Mouse (Mus musculus): Measurements from ENCODE around the gene Fuca2. TPM values are rescaled to one million over a fixed set of nuclear protein-coding genes. Genes with fewer than 3 reads are reported as not detected.
"Not testable (repeated sequence)": the region's sequence is repeated elsewhere in the genome, so short reads cannot be mapped to it uniquely, and the experiment has no call there.

Fuca2 gene
- 45.1 and 54.2 TPM in 2 replicates for polyA plus RNA-seq (2014; fragmentation: Nextera tagmentation; extraction: Ambion mirVana)

DNA sequence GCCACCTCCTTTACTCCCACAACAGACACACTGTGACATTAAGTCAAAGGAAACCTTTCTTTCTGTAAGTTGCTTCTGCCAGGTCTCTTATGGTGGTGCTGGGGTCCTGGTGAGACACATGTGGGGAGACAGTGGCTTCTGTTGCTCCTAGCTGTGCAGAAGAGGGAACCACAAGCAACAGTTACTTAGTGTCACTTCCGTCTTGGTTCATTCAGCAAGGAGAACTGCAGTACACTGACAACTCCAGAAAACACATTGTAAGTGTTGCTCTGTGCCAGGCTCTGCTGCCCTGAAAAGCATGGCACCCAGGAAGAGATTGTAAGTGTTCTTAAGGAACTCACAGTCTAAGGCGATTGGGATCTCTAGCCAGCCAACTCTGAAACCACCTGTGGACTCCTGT lies at the start of gene Fuca2:
Fuca2 (plus strand) TSS at position 210 of the 400 bp plus-strand sequence.
- DNase-seq (ENCODE audit: low spot score) (no peak), ATAC-seq (ENCODE audit: low FRiP score) (no peak)
- WGBS = 90% methylated on average over 2 of the region's 2 CpGs
- H3K27me3 ChIP-seq (ENCODE audit: control insufficient read depth, insufficient read depth, low read length) = no peaks in the 10 kb centered on the region
- no peaks in the 10 kb centered on the region for H3K36me3 ChIP-seq (replicated peaks; ENCODE audit: control insufficient read depth, insufficient read depth)
- H3K4me3 ChIP-seq (replicated peaks; ENCODE audit: low read length) = no peak within 1 kb of the TSS
- 0 out of 2 replicates have a peak within 1 kb of the TSS, but pooled peaks have one; percentile 71 for H3K4me2 ChIP-seq (replicated peaks)
- H3K9ac ChIP-seq = no peak within 1 kb of the TSS
- no peaks in the 10 kb centered on the region for H3K4me1 ChIP-seq (replicated peaks; ENCODE audit: control insufficient read depth, insufficient read depth, low read length)
- H3K9me3 ChIP-seq (ENCODE audit: control insufficient read depth, low read length) = no peaks in the 10 kb centered on the region
- no peak within 1 kb of the TSS for H3K27ac ChIP-seq

DNA sequence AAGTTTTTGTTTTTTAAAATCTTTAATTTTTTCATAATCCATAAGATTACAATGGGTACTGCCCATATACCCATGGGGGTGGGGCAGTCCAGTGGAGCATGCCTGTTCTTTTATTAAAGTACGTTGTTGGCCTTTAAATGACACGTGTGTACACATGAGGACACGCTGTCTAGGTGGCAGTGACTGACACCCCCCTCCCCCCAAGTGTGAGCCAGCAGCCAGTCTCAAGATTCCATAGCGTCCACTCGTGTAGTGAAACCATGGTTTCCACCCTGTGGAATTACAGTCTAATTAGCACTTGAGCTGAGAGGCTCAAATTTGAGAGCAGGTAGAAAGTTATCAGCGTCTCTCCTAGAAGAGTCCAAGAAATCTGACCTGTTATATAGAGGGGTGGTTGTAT lies 47.7 kb upstream of the Fuca2 start:
- WGBS = 77% methylated on average over 6 of the region's 6 CpGs
- no peak for ATAC-seq (ENCODE audit: low FRiP score)

DNA sequence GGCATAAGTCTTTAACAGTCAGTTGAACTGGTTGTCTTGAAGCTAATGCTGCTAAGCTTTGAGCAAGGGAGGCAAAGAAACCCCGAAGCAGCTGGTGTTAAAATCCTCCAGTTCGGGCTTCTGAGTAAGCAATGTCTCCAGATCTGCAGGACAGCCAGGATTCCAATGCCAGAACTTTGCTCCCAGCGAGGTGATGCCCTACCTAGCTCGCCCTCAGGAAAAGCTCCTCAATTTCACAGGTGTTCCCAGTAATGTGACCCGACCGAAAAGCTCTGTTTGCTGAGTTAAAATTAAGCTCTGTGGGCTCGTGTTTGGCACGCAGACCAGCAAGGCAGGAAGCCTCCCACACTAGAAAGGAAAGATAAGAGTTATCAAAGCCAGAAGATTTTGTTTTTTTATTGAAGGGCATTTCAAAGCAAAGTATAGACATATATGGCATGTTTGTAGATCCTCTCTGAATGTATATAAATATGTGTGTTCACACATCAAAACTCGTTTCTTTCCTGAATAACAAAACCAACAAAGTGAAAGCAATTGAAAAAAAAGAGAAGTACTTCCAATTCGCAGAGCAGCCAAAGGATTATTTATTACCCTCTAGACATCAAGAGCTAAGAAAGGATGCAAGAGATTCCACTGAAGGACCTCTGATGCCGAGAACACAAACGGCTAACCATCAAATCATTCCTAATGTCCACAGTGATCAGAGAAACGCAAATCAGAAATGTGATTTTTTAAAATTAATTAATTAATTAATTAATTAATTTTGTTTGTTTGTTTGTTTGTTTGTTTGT lies 45.9 kb upstream of the Fuca2 start:
- no peak overlapping the region for H3K4me2 ChIP-seq (replicated peaks)
- H3K4me1 ChIP-seq (replicated peaks; ENCODE audit: control insufficient read depth, insufficient read depth, low read length) = no peaks in the 10 kb centered on the region
- no peaks in the 10 kb centered on the region for H3K36me3 ChIP-seq (replicated peaks; ENCODE audit: control insufficient read depth, insufficient read depth)
- no peak for ATAC-seq (ENCODE audit: low FRiP score)
- 90% methylated on average over 13 of the region's 13 CpGs for WGBS
- no peak for DNase-seq (ENCODE audit: low spot score)
- H3K4me3 ChIP-seq (replicated peaks; ENCODE audit: low read length) = no peak overlapping the region
- H3K27me3 ChIP-seq (ENCODE audit: control insufficient read depth, insufficient read depth, low read length) = no peaks in the 10 kb centered on the region
- H3K9me3 ChIP-seq (ENCODE audit: control insufficient read depth, low read length) = no peaks in the 10 kb centered on the region
- H3K9ac ChIP-seq = no peak overlapping the region
- no peak overlapping the region for H3K27ac ChIP-seq

More for the DNA sequence above, 47.7 kb upstream of the Fuca2 start:
- no peak for DNase-seq (ENCODE audit: low spot score)
- Histone ChIP-seq H3K27me3 (ENCODE audit: control insufficient read depth, insufficient read depth, low read length) (no peaks in the 10 kb centered on the region), H3K9me3 (ENCODE audit: control insufficient read depth, low read length) (no peaks in the 10 kb centered on the region), H3K4me3 (replicated peaks; ENCODE audit: low read length) (no peak overlapping the region), H3K4me1 (replicated peaks; ENCODE audit: control insufficient read depth, insufficient read depth, low read length) (no peaks in the 10 kb centered on the region), H3K27ac (no peak overlapping the region), H3K9ac (no peak overlapping the region), H3K4me2 (replicated peaks) (no peak overlapping the region), H3K36me3 (replicated peaks; ENCODE audit: control insufficient read depth, insufficient read depth) (no peaks in the 10 kb centered on the region)

DNA sequence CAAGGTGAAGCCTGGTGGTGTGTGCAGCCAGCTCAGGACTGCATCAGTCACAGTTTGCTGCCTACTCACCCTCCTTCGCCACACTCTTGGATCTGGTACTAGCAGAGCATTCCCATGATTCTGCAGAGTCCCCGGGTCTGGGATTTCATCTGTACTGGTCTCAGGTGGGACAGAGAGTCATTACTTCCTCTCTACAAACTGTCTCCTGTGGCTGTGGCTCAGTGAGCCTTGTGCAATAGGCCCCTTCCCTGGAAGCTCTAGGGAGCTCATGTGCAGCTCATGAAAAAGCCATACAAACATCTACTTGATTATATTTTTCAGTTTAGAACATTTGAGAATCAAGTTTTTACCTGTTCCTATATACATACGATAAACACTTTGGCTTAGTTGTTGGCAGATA lies 35.0 kb upstream of the Fuca2 start:
- not testable (repeated sequence) for ATAC-seq (ENCODE audit: low FRiP score)

DNA sequence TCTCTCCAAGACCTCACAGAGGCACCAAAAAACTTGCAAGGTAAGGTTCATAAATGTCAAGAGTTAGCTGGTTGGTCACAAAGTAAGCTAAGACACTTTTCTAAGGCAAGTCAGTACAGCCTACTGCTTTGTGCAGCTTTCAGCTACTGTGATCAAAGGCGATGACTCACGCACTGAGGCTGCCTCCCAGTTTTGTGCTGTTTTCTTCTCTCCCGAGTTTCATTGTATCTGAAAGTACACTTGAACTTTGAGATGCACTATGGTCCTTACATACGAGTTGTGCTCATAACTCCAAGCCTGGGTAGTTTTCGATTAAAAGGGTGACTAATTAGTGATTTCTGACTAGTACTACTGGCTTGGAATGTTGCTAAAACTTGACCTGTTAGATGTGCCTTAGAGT lies 32.4 kb upstream of the Fuca2 start:
- no peak for ATAC-seq (ENCODE audit: low FRiP score)
- Histone ChIP-seq H3K27me3 (ENCODE audit: control insufficient read depth, insufficient read depth, low read length) (no peaks in the 10 kb centered on the region; the same call in 1 of the 2 replicates), H3K4me1 (replicated peaks; ENCODE audit: control insufficient read depth, insufficient read depth, low read length) (no peaks in the 10 kb centered on the region), H3K36me3 (replicated peaks; ENCODE audit: control insufficient read depth, insufficient read depth) (no peaks in the 10 kb centered on the region), H3K4me2 (replicated peaks) (no peak overlapping the region), H3K4me3 (replicated peaks; ENCODE audit: low read length) (no peak overlapping the region), H3K9ac (no peak overlapping the region), H3K27ac (no peak overlapping the region), H3K9me3 (ENCODE audit: control insufficient read depth, low read length) (no peaks in the 10 kb centered on the region)
- DNase-seq (ENCODE audit: low spot score) = no peak
- WGBS = 71% methylated on average over 5 of the region's 5 CpGs

More for the DNA sequence above, 35.0 kb upstream of the Fuca2 start:
- not testable (repeated sequence) for H3K9ac ChIP-seq; H3K4me1 ChIP-seq (replicated peaks; ENCODE audit: control insufficient read depth, insufficient read depth, low read length); H3K9me3 ChIP-seq (ENCODE audit: control insufficient read depth, low read length); H3K27ac ChIP-seq; H3K36me3 ChIP-seq (replicated peaks; ENCODE audit: control insufficient read depth, insufficient read depth); H3K27me3 ChIP-seq (ENCODE audit: control insufficient read depth, insufficient read depth, low read length); H3K4me3 ChIP-seq (replicated peaks; ENCODE audit: low read length); DNase-seq (ENCODE audit: low spot score); H3K4me2 ChIP-seq (replicated peaks)
- WGBS = 90% methylated on average over 3 of the region's 3 CpGs

DNA sequence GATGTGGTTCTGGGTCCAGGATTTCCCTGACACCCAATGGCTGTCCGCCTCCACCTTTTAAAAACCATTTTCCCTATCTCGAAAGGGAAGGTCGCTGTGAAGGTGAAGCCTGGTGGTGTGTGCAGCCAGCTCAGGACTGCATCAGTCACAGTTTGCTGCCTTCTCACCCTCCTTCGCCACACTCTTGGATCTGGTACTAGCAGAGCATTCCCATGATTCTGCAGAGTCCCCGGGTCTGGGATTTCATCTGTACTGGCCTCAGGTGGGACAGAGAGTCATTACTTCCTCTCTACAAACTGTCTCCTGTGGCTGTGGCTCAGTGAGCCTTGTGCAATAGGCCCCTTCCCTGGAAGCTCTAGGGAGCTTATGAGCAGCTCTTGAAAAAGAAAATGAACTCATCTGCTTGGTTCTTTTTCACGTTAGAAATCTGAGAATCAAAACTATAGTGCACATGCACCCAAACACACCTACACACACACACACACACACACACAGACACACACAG lies 31.3 kb upstream of the Fuca2 start:
- 85% methylated on average over 6 of the region's 6 CpGs for WGBS
- H3K9me3 ChIP-seq (ENCODE audit: control insufficient read depth, low read length); H3K4me2 ChIP-seq (replicated peaks); H3K36me3 ChIP-seq (replicated peaks; ENCODE audit: control insufficient read depth, insufficient read depth); ATAC-seq (ENCODE audit: low FRiP score); DNase-seq (ENCODE audit: low spot score); H3K4me1 ChIP-seq (replicated peaks; ENCODE audit: control insufficient read depth, insufficient read depth, low read length); H3K9ac ChIP-seq; H3K4me3 ChIP-seq (replicated peaks; ENCODE audit: low read length); H3K27ac ChIP-seq: not testable (repeated sequence)
- peaks cover 11% of the 10 kb centered on the region for H3K27me3 ChIP-seq (ENCODE audit: control insufficient read depth, insufficient read depth, low read length)

DNA sequence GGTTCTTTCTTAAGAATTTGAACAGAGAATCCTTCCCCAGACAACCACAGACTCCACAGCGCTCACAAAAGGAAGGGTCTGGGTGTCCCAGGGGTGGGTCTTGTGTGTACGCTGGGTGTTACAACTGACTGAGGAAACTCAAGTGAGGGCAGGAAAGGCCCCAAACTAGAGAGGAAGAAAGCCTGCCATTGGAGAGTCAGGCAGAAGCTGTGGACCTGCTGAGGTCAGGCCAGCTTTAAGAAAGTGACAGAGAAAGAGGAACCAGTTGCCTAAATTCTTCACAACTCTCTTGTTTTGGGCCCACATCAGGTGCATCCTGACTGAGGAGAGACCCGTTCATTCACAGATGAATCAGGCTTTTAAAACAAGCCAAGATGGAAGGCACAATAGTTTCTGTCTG lies 29.1 kb upstream of the Fuca2 start:
- WGBS = 93% methylated on average over 3 of the region's 3 CpGs
- no peak for DNase-seq (ENCODE audit: low spot score)
- Histone ChIP-seq H3K27ac (no peak overlapping the region), H3K4me3 (replicated peaks; ENCODE audit: low read length) (no peak overlapping the region), H3K9ac (no peak overlapping the region), H3K4me1 (replicated peaks; ENCODE audit: control insufficient read depth, insufficient read depth, low read length) (0 out of 2 replicates have a peak, but pooled peaks cover 4% of the 10 kb centered on the region), H3K27me3 (ENCODE audit: control insufficient read depth, insufficient read depth, low read length) (peaks cover 27% of the 10 kb centered on the region), H3K36me3 (replicated peaks; ENCODE audit: control insufficient read depth, insufficient read depth) (no peaks in the 10 kb centered on the region), H3K9me3 (ENCODE audit: control insufficient read depth, low read length) (no peaks in the 10 kb centered on the region), H3K4me2 (replicated peaks) (no peak overlapping the region)
- no peak for ATAC-seq (ENCODE audit: low FRiP score)

DNA sequence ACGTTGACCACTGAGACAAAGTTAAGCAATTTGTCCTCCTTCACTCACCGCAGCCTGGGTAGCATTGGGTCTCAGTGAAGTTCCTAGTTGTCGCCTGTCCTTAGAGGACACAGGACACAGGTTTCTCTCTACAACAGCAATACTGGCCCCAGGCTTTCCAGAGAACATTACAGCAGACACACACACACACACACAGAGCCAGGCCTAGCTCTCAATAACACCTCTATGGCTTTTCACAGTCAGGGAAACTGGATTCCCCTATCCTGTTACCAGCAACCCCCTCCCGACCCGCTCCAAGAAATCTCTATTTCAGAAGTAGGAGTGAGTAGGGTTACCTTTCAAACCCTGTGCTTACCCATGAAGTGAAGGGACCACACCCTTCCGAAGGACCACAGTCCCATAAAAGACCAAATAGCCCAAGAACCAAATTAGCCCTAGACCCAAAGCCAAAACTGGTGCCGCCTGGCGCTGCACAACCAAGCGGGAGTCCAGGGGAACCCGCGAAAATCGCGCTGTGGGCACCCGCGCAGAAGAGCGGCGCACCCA lies 26.0 kb upstream of the Fuca2 start:
- no peak for ATAC-seq (ENCODE audit: low FRiP score)
- Histone ChIP-seq H3K4me2 (replicated peaks) (peak overlapping the region; percentile 100), H3K27me3 (ENCODE audit: control insufficient read depth, insufficient read depth, low read length) (peaks cover 40% of the 10 kb centered on the region), H3K9me3 (ENCODE audit: control insufficient read depth, low read length) (no peaks in the 10 kb centered on the region), H3K4me1 (replicated peaks; ENCODE audit: control insufficient read depth, insufficient read depth, low read length) (0 out of 2 replicates have a peak, but pooled peaks cover 4% of the 10 kb centered on the region), H3K27ac (no peak overlapping the region), H3K36me3 (replicated peaks; ENCODE audit: control insufficient read depth, insufficient read depth) (no peaks in the 10 kb centered on the region), H3K9ac (peak overlapping the region; percentile 69), H3K4me3 (replicated peaks; ENCODE audit: low read length) (peak overlapping the region; percentile 73)
- 15% methylated on average over 17 of the region's 17 CpGs for WGBS
- DNase-seq (ENCODE audit: low spot score) = no peak

DNA sequence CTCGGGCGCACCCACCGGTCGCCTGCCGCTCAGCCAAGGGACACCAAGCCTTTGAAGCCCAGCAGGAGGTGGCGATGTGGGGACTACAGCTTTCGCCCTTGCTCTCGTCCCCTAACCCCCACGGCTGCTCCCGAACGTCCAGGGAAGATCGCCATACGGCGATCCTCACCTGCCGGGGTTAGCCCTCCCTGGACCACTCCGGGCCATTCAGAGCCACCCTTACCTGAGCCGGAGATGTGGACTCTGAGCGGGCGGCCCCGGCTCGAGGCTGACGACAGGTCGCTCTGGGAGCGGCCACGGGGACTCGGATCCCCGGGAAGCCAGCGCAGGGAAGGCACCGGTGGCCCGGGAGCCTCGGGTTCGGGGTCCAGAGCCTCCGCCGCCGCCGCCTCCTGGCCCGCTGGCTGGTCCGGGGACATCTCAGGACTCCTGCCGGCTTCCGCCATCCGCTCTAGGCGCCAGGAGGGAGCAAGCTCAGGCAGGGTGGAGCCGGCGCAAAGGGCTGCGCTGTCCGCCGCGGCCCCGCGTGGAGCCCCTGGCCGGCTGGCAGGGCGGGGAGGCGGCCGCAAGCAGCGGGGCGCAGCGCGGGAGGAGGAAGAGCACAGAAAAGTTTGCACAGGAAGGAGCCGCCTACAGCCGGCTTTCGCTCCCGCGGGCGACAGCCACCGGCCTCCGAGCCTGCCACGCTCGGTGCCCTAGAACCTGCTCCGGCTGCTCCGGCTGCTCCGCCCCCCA lies 25.3 kb upstream of the Fuca2 start, which contains the start of gene Phactr2:
Phactr2 (minus strand) TSS at position 580 of the 735 bp plus-strand sequence.
- 0 out of 2 replicates have a peak, but pooled peaks cover 4% of the 10 kb centered on the region for H3K4me1 ChIP-seq (replicated peaks; ENCODE audit: control insufficient read depth, insufficient read depth, low read length)
- ATAC-seq (ENCODE audit: low FRiP score) = peak; percentile 81
- no peaks in the 10 kb centered on the region for H3K36me3 ChIP-seq (replicated peaks; ENCODE audit: control insufficient read depth, insufficient read depth)
- peak within 1 kb of the TSS; percentile 73 for H3K4me3 ChIP-seq (replicated peaks; ENCODE audit: low read length)
- peak within 1 kb of the TSS; percentile 100 for H3K4me2 ChIP-seq (replicated peaks)
- DNase-seq (ENCODE audit: low spot score) = peak; percentile 37
- no peaks in the 10 kb centered on the region for H3K9me3 ChIP-seq (ENCODE audit: control insufficient read depth, low read length)
- H3K27me3 ChIP-seq (ENCODE audit: control insufficient read depth, insufficient read depth, low read length) = peaks cover 40% of the 10 kb centered on the region
- peak within 1 kb of the TSS; percentile 69 for H3K9ac ChIP-seq
- 2% methylated on average over 56 of the region's 71 CpGs for WGBS
- no peak within 1 kb of the TSS for H3K27ac ChIP-seq
